Mouse (Mus musculus) cerebellum, adult 2 months (tissue): ENCODE measurements around the gene Ubr4. TPM values are rescaled to one million over a fixed set of nuclear protein-coding genes. Genes with fewer than 3 reads are reported as not detected.

Experiments
- DNase-seq, 2 experiments: peaks; one replicate each; pipeline ENCODE4 v3.0.0; 2021
- H3K27ac ChIP-seq: fragments of 200-500 bp; 2 replicates; pipeline ENCODE4 v1.5.1; 2012; ENCODE audit warnings: low read length, control low read depth, inconsistent platforms; ENCODE audit not compliant: insufficient read depth
- H3K27me3 ChIP-seq: fragments of 200-500 bp; 2 replicates; pipeline ENCODE4 v1.6.1; 2012; ENCODE audit warnings: inconsistent platforms, mild to moderate bottlenecking, low read length, moderate library complexity; ENCODE audit not compliant: control insufficient read depth, insufficient read depth
- H3K4me1 ChIP-seq: fragments of 200-500 bp; 2 replicates; pipeline ENCODE4 v1.6.1; 2011; ENCODE audit warnings: low read length; ENCODE audit not compliant: control insufficient read depth, insufficient read depth
- H3K4me3 ChIP-seq: fragments of 200-500 bp; replicated peaks from 2 replicates; pipeline ENCODE3; 2011; ENCODE audit warnings: mild to moderate bottlenecking, low read depth, low read length, control low read depth; ENCODE audit not compliant: insufficient read depth
- CTCF ChIP-seq: fragments of 200-500 bp; IDR thresholded peaks from 2 replicates; pipeline ENCODE4 v1.5.1; 2011; ENCODE audit warnings: low read depth, mild to moderate bottlenecking, control low read depth, low read length, moderate library complexity, borderline replicate concordance; ENCODE audit not compliant: insufficient read depth
- POLR2A ChIP-seq: fragments of 200-500 bp; IDR thresholded peaks from 2 replicates; pipeline ENCODE4 v1.6.1; 2011; ENCODE audit warnings: low read length, control low read depth, borderline replicate concordance; ENCODE audit not compliant: insufficient read depth
- WGBS: fragments of 180-500 bp; shearing (Covaris S2); methylation state at CpG from one replicate; pipeline ENCODE4 v1.1.7; 2018; 5-methylcytosine and 5-hydroxymethylcytosine counted together
- polyA plus RNA-seq: library from polyadenylated mRNA; depleted of rRNA; stranded (reverse); fragments of >200 nt; gene quantifications from 2 replicates; pipeline ENCODE4 v1.2.3, GENCODE M21; 2012

Gene Ubr4
- polyA plus RNA-seq, 1 experiment = 256 TPM

- WGBS = 88% methylated on average over 6 of the region's 6 CpGs
- no peak overlapping the region for H3K4me3 ChIP-seq
- DNase-seq = no peak
- no peak overlapping the region for H3K27ac ChIP-seq
- peak; percentile 13; the same call in 1 of the 2 replicates for TF ChIP-seq CTCF
- TF ChIP-seq POLR2A = no peak
- peaks cover 14% of the 10 kb centered on the region for H3K4me1 ChIP-seq
- no peaks in the 10 kb centered on the region for H3K27me3 ChIP-seq
Measured at GRCm38 (mm10) chr4:139501702-139502101, 149.3 kb downstream of the Ubr4 start.

GRCm38 (mm10) chr4:139503919-139504318 lies 151.5 kb downstream of the Ubr4 start:
- WGBS = 93% methylated on average over 8 of the region's 8 CpGs

GRCm38 (mm10) chr4:139505716-139506115 lies 153.3 kb downstream of the Ubr4 start:
- peaks cover 6% of the 10 kb centered on the region for H3K4me1 ChIP-seq
- TF ChIP-seq POLR2A = no peak
- no peak for TF ChIP-seq CTCF
- 80% methylated on average over 4 of the region's 4 CpGs for WGBS
- H3K27ac ChIP-seq = no peak overlapping the region
- H3K4me3 ChIP-seq = no peak overlapping the region
- H3K27me3 ChIP-seq = no peaks in the 10 kb centered on the region
- no peak for DNase-seq

More at GRCm38 (mm10) chr4:139503919-139504318, 151.5 kb downstream of the Ubr4 start:
- H3K4me1 ChIP-seq = peaks cover 14% of the 10 kb centered on the region
- no peak for TF ChIP-seq CTCF
- TF ChIP-seq POLR2A = no peak
- no peak overlapping the region for H3K27ac ChIP-seq
- no peak for DNase-seq
- no peaks in the 10 kb centered on the region for H3K27me3 ChIP-seq
- no peak overlapping the region for H3K4me3 ChIP-seq

- no peak for TF ChIP-seq CTCF
- no peak for TF ChIP-seq POLR2A
Measured at GRCm38 (mm10) chr4:139506727-139507126, 154.3 kb downstream of the Ubr4 start.

GRCm38 (mm10) chr4:139509069-139509468 lies 156.7 kb downstream of the Ubr4 start:
- no peak for TF ChIP-seq POLR2A
- TF ChIP-seq CTCF = no peak
- Histone ChIP-seq H3K4me3 (no peak overlapping the region), H3K27me3 (no peaks in the 10 kb centered on the region), H3K27ac (no peak overlapping the region), H3K4me1 (no peaks in the 10 kb centered on the region)
- WGBS = 85% methylated on average over 2 of the region's 2 CpGs
- no peak for DNase-seq

More at GRCm38 (mm10) chr4:139506727-139507126, 154.3 kb downstream of the Ubr4 start:
- DNase-seq = no peak
- Histone ChIP-seq H3K4me1 (no peaks in the 10 kb centered on the region), H3K27me3 (no peaks in the 10 kb centered on the region), H3K27ac (no peak overlapping the region), H3K4me3 (no peak overlapping the region)
- WGBS = 91% methylated on average over 11 of the region's 11 CpGs

GRCm38 (mm10) chr4:139511557-139511956 lies 159.1 kb downstream of the Ubr4 start:
- H3K4me3 ChIP-seq = no peak overlapping the region
- no peak overlapping the region for H3K27ac ChIP-seq
- DNase-seq = no peak
- TF ChIP-seq CTCF = no peak
- no peak for TF ChIP-seq POLR2A
- H3K27me3 ChIP-seq = no peaks in the 10 kb centered on the region
- 84% methylated on average over 2 of the region's 2 CpGs for WGBS
- no peaks in the 10 kb centered on the region for H3K4me1 ChIP-seq

GRCm38 (mm10) chr4:139512985-139513384 lies 160.6 kb downstream of the Ubr4 start:
- DNase-seq = no peak
- no peaks in the 10 kb centered on the region for H3K27me3 ChIP-seq
- H3K4me3 ChIP-seq = no peak overlapping the region
- no peak overlapping the region for H3K27ac ChIP-seq
- TF ChIP-seq CTCF (no peak), POLR2A (no peak)
- no peaks in the 10 kb centered on the region for H3K4me1 ChIP-seq
- WGBS = 85% methylated on average over 2 of the region's 2 CpGs

GRCm38 (mm10) chr4:139519221-139519620 lies 166.8 kb downstream of the Ubr4 start:
- 91% methylated on average over 6 of the region's 6 CpGs for WGBS

More at GRCm38 (mm10) chr4:139519221-139519620, 166.8 kb downstream of the Ubr4 start:
- no peak overlapping the region for H3K4me3 ChIP-seq
- no peaks in the 10 kb centered on the region for H3K27me3 ChIP-seq
- no peak for TF ChIP-seq POLR2A
- no peaks in the 10 kb centered on the region for H3K4me1 ChIP-seq
- H3K27ac ChIP-seq = no peak overlapping the region
- no peak for DNase-seq
